Mouse (Mus musculus): Measurements from ENCODE around the gene Cldn19.

DNA sequence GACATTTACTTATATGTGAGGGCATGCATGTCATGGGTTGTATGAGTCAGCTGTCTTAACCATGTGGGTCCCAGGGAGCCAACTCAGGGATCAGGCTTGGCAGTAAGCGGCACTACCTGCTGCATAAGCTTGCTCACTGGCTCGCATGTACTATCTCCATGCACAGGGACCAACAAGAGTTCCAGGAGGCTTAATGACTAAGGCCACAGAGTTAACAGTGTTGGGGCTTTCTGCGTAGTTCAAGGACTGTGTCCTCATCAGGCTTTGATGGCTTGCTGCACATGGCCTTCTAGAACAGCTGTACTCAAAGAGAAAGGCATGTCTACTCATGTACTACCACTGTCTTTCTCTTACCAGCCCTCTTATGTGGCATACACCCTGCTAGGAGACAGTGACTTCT lies 45.5 kb downstream of the Cldn19 start:
- TF ChIP-seq CTCF (IDR thresholded peaks at IDR 0.05) (no peak), EP300 (IDR thresholded peaks at IDR 0.05) (no peak)

All from lung, postnatal 0 days (tissue).